Comparison of ENCODE assay signal across 14 mouse cellular contexts in genomic region chr12:108312432-108312851, GRCm38 (mm10). TPM values are rescaled to one million over a fixed set of nuclear protein-coding genes. Genes with fewer than 3 reads are reported as not detected.
A peak's percentile ranks its signal among the peaks of the same experiment; 100 is the strongest.
DNase-seq lines count a peak whose midpoint lies in the region; ATAC-seq lines count a peak whose summit lies in the region.
"Had no signal": no experiment of that assay in that cellular context is flagged by ENCODE, and none has a peak within 500 bp of the region (broad histone marks: within the 10 kb centered on the region; RNA-seq: fewer than 3 reads in every experiment).

No protein-coding gene starts in this region.

- WGBS in liver, embryonic 15.5 days (ENCODE audit: insufficient replicate concordance): 32% methylated on average over 6 of the region's 6 CpGs
- 41% methylated on average over 6 of the region's 6 CpGs for WGBS in liver, embryonic 11.5 days
- 38% methylated on average over 6 of the region's 6 CpGs for WGBS in lung, embryonic 16.5 days
- WGBS in heart, embryonic 12.5 days: 50% methylated on average over 6 of the region's 6 CpGs

- H3K36me3 ChIP-seq in liver, embryonic 15.5 days (replicated peaks): no peaks in the 10 kb centered on the region
- H3K36me3 ChIP-seq in liver, embryonic 11.5 days (ENCODE audit: control insufficient read depth, insufficient read depth, low read length): no peaks in the 10 kb centered on the region
- H3K36me3 ChIP-seq in lung, embryonic 16.5 days (ENCODE audit: control insufficient read depth, insufficient read depth, low read length): no peaks in the 10 kb centered on the region
- H3K36me3 ChIP-seq in heart, embryonic 12.5 days: no peaks in the 10 kb centered on the region
- H3K36me3 ChIP-seq: embryonic facial prominence, embryonic 12.5 days had no signal

- H3K4me2 ChIP-seq in liver, embryonic 15.5 days: no peak overlapping the region
- H3K4me2 ChIP-seq in liver, embryonic 11.5 days: no peak overlapping the region
- no peak overlapping the region for H3K4me2 ChIP-seq in lung, embryonic 16.5 days (ENCODE audit: low read depth, low read length)
- H3K4me2 ChIP-seq in heart, embryonic 12.5 days: no peak overlapping the region
- H3K4me2 ChIP-seq: embryonic facial prominence, embryonic 12.5 days had no signal

- peak; percentile 48 for ATAC-seq in liver, embryonic 15.5 days (ENCODE audit: insufficient read depth)
- ATAC-seq in liver, embryonic 11.5 days (replicated peaks; ENCODE audit: low FRiP score): no peak
- ATAC-seq in lung, embryonic 16.5 days (ENCODE audit: low read depth): peak; percentile 47; the same call in 1 of the 2 replicates
- ATAC-seq in heart, embryonic 12.5 days (ENCODE audit: insufficient number of reproducible peaks, low FRiP score): no peak
- ATAC-seq: forebrain, embryonic 14.5 days had no signal

- H3K9me3 ChIP-seq in liver, embryonic 15.5 days (replicated peaks): no peaks in the 10 kb centered on the region
- H3K9me3 ChIP-seq in liver, embryonic 11.5 days (ENCODE audit: control insufficient read depth, low read length): no peaks in the 10 kb centered on the region
- no peaks in the 10 kb centered on the region for H3K9me3 ChIP-seq in lung, embryonic 16.5 days (ENCODE audit: control insufficient read depth, low read length)
- no peaks in the 10 kb centered on the region for H3K9me3 ChIP-seq in heart, embryonic 12.5 days (replicated peaks)
- H3K9me3 ChIP-seq: embryonic facial prominence, embryonic 12.5 days had no signal

- peak; percentile 29 for DNase-seq in adrenal gland, adult 2 months
- DNase-seq in adrenal gland, adult 18-20 months (ENCODE audit: low spot score in 2 of 2): no peak
- DNase-seq in liver, embryonic 11.5 days (ENCODE audit: low spot score): no peak
- peak; percentile 45 for DNase-seq in kidney, adult 9 months
- no peak for DNase-seq in adipocyte (ENCODE audit: low spot score)
- DNase-seq: cerebellum, adult 2 months; gastrocnemius, postnatal 25 days; spleen, adult 18-20 months; thymus, adult 18-20 months had no signal

- no peak overlapping the region for H3K27ac ChIP-seq in liver, embryonic 15.5 days (replicated peaks)
- no peak overlapping the region for H3K27ac ChIP-seq in liver, embryonic 11.5 days (ENCODE audit: low read depth, low read length)
- no peak overlapping the region for H3K27ac ChIP-seq in lung, embryonic 16.5 days (ENCODE audit: low read length)
- no peak overlapping the region for H3K27ac ChIP-seq in heart, embryonic 12.5 days (ENCODE audit: poor library complexity, severe bottlenecking)
- H3K27ac ChIP-seq: embryonic facial prominence, embryonic 12.5 days had no signal

- peaks cover 5% of the 10 kb centered on the region for H3K4me1 ChIP-seq in liver, embryonic 15.5 days (replicated peaks)
- no peaks in the 10 kb centered on the region; the same call in none of the 2 replicates for H3K4me1 ChIP-seq in liver, embryonic 11.5 days (replicated peaks; ENCODE audit: control insufficient read depth, insufficient read depth, low read length)
- H3K4me1 ChIP-seq in lung, embryonic 16.5 days (replicated peaks; ENCODE audit: control insufficient read depth, insufficient read depth, low read length): no peaks in the 10 kb centered on the region
- peaks cover 10% of the 10 kb centered on the region; the same call in 1 of the 2 replicates for H3K4me1 ChIP-seq in heart, embryonic 12.5 days (replicated peaks)

- no peak overlapping the region for H3K9ac ChIP-seq in liver, embryonic 15.5 days
- no peak overlapping the region for H3K9ac ChIP-seq in liver, embryonic 11.5 days (ENCODE audit: low read depth, low read length)
- no peak overlapping the region for H3K9ac ChIP-seq in lung, embryonic 16.5 days (ENCODE audit: low read length)
- H3K9ac ChIP-seq in heart, embryonic 12.5 days: no peak overlapping the region
- H3K9ac ChIP-seq: embryonic facial prominence, embryonic 12.5 days had no signal

- peaks cover 29% of the 10 kb centered on the region for H3K27me3 ChIP-seq in liver, embryonic 15.5 days
- H3K27me3 ChIP-seq in liver, embryonic 11.5 days (replicated peaks; ENCODE audit: control insufficient read depth, insufficient read depth, low read length): peaks cover 28% of the 10 kb centered on the region
- H3K27me3 ChIP-seq in lung, embryonic 16.5 days (ENCODE audit: control insufficient read depth, insufficient read depth, low read depth, low read length): peaks cover 18% of the 10 kb centered on the region
- H3K27me3 ChIP-seq in heart, embryonic 12.5 days (replicated peaks): peaks cover 32% of the 10 kb centered on the region

- H3K4me3 ChIP-seq in liver, embryonic 15.5 days (replicated peaks): no peak overlapping the region
- H3K4me3 ChIP-seq in liver, embryonic 11.5 days (ENCODE audit: low read depth, low read length): no peak overlapping the region
- H3K4me3 ChIP-seq in lung, embryonic 16.5 days (ENCODE audit: low read length): no peak overlapping the region
- H3K4me3 ChIP-seq in heart, embryonic 12.5 days: no peak overlapping the region
- H3K4me3 ChIP-seq: embryonic facial prominence, embryonic 12.5 days had no signal

RNA-seq across cellular contexts. Expression of gene Hhipl1, which starts 6.4 kb away (rescaled TPM):
- total RNA-seq in adrenal gland, adult 2 months (2021): under 1 TPM; 0.69 to 0.76 TPM
- polyA plus RNA-seq in adrenal gland, adult 2 months (2012; rRNA removed): 0.85 and 1.4 TPM in 2 replicates
- total RNA-seq in adrenal gland, adult 18-20 months (2021): 1 to 10 TPM in 1 of 2 experiments, under 1 TPM in 1; 0.89 to 1.4 TPM
- polyA plus RNA-seq in liver, embryonic 15.5 days (2015; fragmentation: Nextera tagmentation; extraction: Ambion mirVana): 0.03 and 0.09 TPM in 2 replicates
- polyA plus RNA-seq in liver, embryonic 11.5 days (2014; fragmentation: Nextera tagmentation; extraction: Ambion mirVana): 0.14 TPM in 1 of 2 replicates, not detected in the other
- polyA plus RNA-seq in lung, embryonic 16.5 days (2015; fragmentation: Nextera tagmentation; extraction: Ambion mirVana): 0.88 and 0.91 TPM in 2 replicates
- polyA plus RNA-seq in heart, embryonic 12.5 days (2016; fragmentation: Nextera tagmentation; extraction: Ambion mirVana): 0.82 and 1.2 TPM in 2 replicates

RNA-seq across cellular contexts. Expression of gene Cyp46a1, which starts 21.7 kb away (rescaled TPM):
- 1 to 10 TPM; 1.0 to 1.6 TPM for total RNA-seq in adrenal gland, adult 2 months (2021)
- 7.5 and 9.0 TPM in 2 replicates for polyA plus RNA-seq in adrenal gland, adult 2 months (2012; rRNA removed)
- 1 to 10 TPM; 1.7 to 2.1 TPM for total RNA-seq in adrenal gland, adult 18-20 months (2021)
- polyA plus RNA-seq in liver, embryonic 15.5 days (2015; fragmentation: Nextera tagmentation; extraction: Ambion mirVana): 0.08 and 0.09 TPM in 2 replicates
- 1.0 and 2.2 TPM in 2 replicates for polyA plus RNA-seq in liver, embryonic 11.5 days (2014; fragmentation: Nextera tagmentation; extraction: Ambion mirVana)
- polyA plus RNA-seq in lung, embryonic 16.5 days (2015; fragmentation: Nextera tagmentation; extraction: Ambion mirVana): 6.5 and 7.4 TPM in 2 replicates
- polyA plus RNA-seq in heart, embryonic 12.5 days (2016; fragmentation: Nextera tagmentation; extraction: Ambion mirVana): 7.9 and 8.0 TPM in 2 replicates

RNA-seq across cellular contexts. Expression of gene Ccdc85c, which starts 37.2 kb away (rescaled TPM):
- total RNA-seq in adrenal gland, adult 2 months (2021): 10 to 100 TPM; 19.0 to 26.9 TPM
- polyA plus RNA-seq in adrenal gland, adult 2 months (2012; rRNA removed): 35.3 and 38.0 TPM in 2 replicates
- 10 to 100 TPM; 21.3 to 22.9 TPM for total RNA-seq in adrenal gland, adult 18-20 months (2021)
- polyA plus RNA-seq in liver, embryonic 15.5 days (2015; fragmentation: Nextera tagmentation; extraction: Ambion mirVana): 1.1 and 1.4 TPM in 2 replicates
- 5.9 and 7.4 TPM in 2 replicates for polyA plus RNA-seq in liver, embryonic 11.5 days (2014; fragmentation: Nextera tagmentation; extraction: Ambion mirVana)
- 4.6 and 5.5 TPM in 2 replicates for polyA plus RNA-seq in lung, embryonic 16.5 days (2015; fragmentation: Nextera tagmentation; extraction: Ambion mirVana)
- 5.9 and 6.0 TPM in 2 replicates for polyA plus RNA-seq in heart, embryonic 12.5 days (2016; fragmentation: Nextera tagmentation; extraction: Ambion mirVana)

RNA-seq across cellular contexts. Expression of gene Eml1, which starts 58.3 kb away (rescaled TPM):
- total RNA-seq in adrenal gland, adult 2 months (2021): 10 to 100 TPM; 17.5 to 29.6 TPM
- polyA plus RNA-seq in adrenal gland, adult 2 months (2012; rRNA removed): 13.3 and 13.5 TPM in 2 replicates
- total RNA-seq in adrenal gland, adult 18-20 months (2021): 10 to 100 TPM; 19.7 to 19.9 TPM
- polyA plus RNA-seq in liver, embryonic 15.5 days (2015; fragmentation: Nextera tagmentation; extraction: Ambion mirVana): 5.5 and 6.1 TPM in 2 replicates
- polyA plus RNA-seq in liver, embryonic 11.5 days (2014; fragmentation: Nextera tagmentation; extraction: Ambion mirVana): 14.8 and 18.3 TPM in 2 replicates
- 121 and 122 TPM in 2 replicates for polyA plus RNA-seq in lung, embryonic 16.5 days (2015; fragmentation: Nextera tagmentation; extraction: Ambion mirVana)
- polyA plus RNA-seq in heart, embryonic 12.5 days (2016; fragmentation: Nextera tagmentation; extraction: Ambion mirVana): 49.5 and 54.6 TPM in 2 replicates

Comparison
In these comparisons a context has a peak if more than half of its experiments do, and no peak if none do; other contexts are left out.
1. DNase-seq: peak in adrenal gland, adult 2 months (single experiment) and kidney, adult 9 months (single experiment); none in adrenal gland, adult 18-20 months (0 of 2), liver, embryonic 11.5 days (single experiment) and adipocyte (single experiment).
2. ATAC-seq: peak in liver, embryonic 15.5 days (single experiment) and lung, embryonic 16.5 days (single experiment); none in liver, embryonic 11.5 days (single experiment) and heart, embryonic 12.5 days (single experiment).